In the genomic region with DNA sequence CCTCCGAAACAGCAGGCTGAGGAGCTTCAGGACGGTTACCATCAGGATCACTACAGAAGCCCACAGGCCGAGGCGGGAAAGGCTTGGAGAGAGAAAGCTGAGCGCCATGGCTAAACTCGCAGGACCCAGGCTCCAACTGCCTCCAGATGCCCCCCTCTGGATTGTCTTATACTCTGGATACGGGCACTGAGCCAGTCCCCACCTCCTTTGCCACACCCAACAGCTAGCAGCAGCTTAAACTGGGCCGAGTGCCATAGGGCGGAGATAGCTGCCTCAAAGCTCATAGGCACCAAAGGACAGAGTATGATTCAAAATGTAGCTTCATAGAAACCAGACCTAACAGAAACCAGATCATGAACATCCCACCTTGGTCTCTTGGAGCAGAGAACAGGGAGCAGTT, we compare ENCODE assay signal across 10 mouse cellular contexts. TPM values are rescaled to one million over a fixed set of nuclear protein-coding genes. Genes with fewer than 3 reads are reported as not detected.
DNase-seq lines count a peak whose midpoint lies in the region; TF ChIP-seq lines count a peak whose summit lies in the region.
"Had no signal": no experiment of that assay in that cellular context is flagged by ENCODE, and none has a peak within 500 bp of the region (broad histone marks: within the 10 kb centered on the region; RNA-seq: fewer than 3 reads in every experiment).

A gene (minus strand): TSS at position 144 of the 400 bp plus-strand sequence.

- no peak within 1 kb of the TSS for H3K27ac ChIP-seq in left cerebral cortex, adult 2 months
- H3K27ac ChIP-seq: hindbrain, embryonic 14.5 days had no signal

- no peak for TF ChIP-seq CTCF in left cerebral cortex, adult 2 months (IDR thresholded peaks at IDR 0.05)

- H3K4me3 ChIP-seq in left cerebral cortex, adult 2 months = no peak within 1 kb of the TSS

- intact Hi-C loops in left cerebral cortex, adult 2 months (cut with DNase I) = no loop called here

- DNase-seq in ovary, adult 18-20 months (ENCODE audit: low spot score) = peak; percentile 46
- no peak for DNase-seq in ovary, postnatal 10 days (ENCODE audit: low spot score)
- DNase-seq in heart, adult 8-10 months (ENCODE audit: low spot score) = peak; percentile 81
- DNase-seq in lung, adult 18-20 months = peak; percentile 93 to 95
- peak; percentile 15 to 61 for DNase-seq in urinary bladder, postnatal 36 days (ENCODE audit: low spot score in 2 of 2)
- DNase-seq in embryo, embryonic 11 days = no peak
- no peak for DNase-seq in left cerebral cortex, adult 2 months (ENCODE audit: extremely low spot score in 1 of 2, low spot score in 2 of 2)
- no peak for DNase-seq in Muller cell, postnatal 12 days (ENCODE audit: inconsistent ontology term)
- DNase-seq: cerebellum, postnatal 36 days had no signal

RNA-seq across cellular contexts. Expression of the gene that starts here (rescaled TPM):
- 10 to 100 TPM; 26.4 to 38.4 (median 34.4) TPM for total RNA-seq in heart, adult 8-10 months (2022)
- 1 to 10 TPM; 1.7 to 2.4 TPM for total RNA-seq in left cerebral cortex, adult 2 months (2021)

Comparison
In these comparisons a context has a peak if more than half of its experiments do, and no peak if none do; other contexts are left out.
1. RNA of the gene that starts here (total RNA-seq): 26.4 to 38.4 TPM in heart, adult 8-10 months; 1.7 to 2.4 TPM in left cerebral cortex, adult 2 months; every median in the first group is over 4 times any median in the second.
2. DNase-seq: peak in ovary, adult 18-20 months (single experiment), heart, adult 8-10 months (single experiment), lung, adult 18-20 months (2 of 2) and urinary bladder, postnatal 36 days (2 of 2); none in ovary, postnatal 10 days (single experiment), embryo, embryonic 11 days (single experiment), left cerebral cortex, adult 2 months (0 of 2) and Muller cell, postnatal 12 days (single experiment).